Mouse (Mus musculus) kidney, adult 8-10 months (tissue): ENCODE results near the gene Tiam1.

ENCODE experiments used
- DNase-seq, 2 experiments: peaks; one replicate each; pipeline ENCODE4 v3.0.0; 2022

Gene Tiam1

DNA sequence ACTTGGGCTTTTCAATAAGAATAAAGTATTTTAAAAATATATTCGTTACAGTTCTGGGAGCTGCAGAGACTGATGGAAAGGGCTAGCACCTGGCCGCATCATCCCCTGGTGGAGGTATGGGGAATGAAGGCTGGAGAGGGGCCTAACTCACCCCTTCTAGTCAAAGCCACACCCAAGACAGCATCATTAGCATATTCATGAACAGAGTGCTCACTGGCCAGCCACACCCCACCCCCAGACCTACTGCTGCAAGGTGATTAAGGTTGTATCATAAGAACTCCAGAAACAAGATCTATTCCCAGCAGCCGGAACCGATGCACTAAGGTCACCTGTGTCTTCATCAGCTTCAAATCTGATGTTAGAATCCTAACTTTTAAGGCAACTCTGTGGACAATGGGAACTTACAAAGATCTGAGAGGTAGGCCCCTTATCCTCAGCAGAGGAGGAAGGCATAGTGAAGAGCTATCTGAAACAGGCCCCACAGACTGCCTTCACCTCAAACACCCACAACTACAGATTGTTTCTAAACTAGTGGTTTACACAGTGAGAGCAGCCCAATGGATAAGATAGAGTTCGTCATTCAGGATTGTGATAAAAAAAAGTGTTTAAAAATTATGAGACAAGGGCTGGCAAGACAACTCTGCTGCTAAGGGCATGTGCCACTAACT, 153.1 kb downstream of the Tiam1 start:
- no peak for DNase-seq

DNA sequence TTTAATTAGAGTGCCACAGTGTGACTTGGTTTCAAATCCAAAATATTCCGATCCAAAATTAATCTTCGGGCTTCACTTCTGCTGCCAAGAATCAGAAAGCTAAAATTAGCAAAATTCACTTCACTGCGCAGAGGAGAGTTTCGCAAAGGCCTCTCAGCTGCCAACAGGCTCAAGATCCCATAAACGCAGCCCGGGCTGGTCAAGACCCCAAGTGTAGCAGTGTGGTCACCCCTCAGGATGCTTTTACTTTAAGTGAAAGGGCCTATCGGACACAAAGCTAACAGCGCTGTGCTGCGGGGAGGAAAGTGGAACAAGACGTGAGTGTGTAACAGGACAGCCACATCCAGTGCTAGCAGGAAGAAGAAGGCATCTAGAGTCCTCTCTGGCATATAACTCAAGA, 153.8 kb downstream of the Tiam1 start:
- no peak for DNase-seq

GRCm38 (mm10) chr16:89986672-89987362, 156.8 kb downstream of the Tiam1 start:
- no peak for DNase-seq

- no peak for DNase-seq
These were observed 157.7 kb downstream of the Tiam1 start for GRCm38 (mm10) chr16:89985702-89986481.

GRCm38 (mm10) chr16:89980075-89980744, 163.4 kb downstream of the Tiam1 start:
- DNase-seq = no peak

GRCm38 (mm10) chr16:89975441-89975840, 168.1 kb downstream of the Tiam1 start:
- no peak for DNase-seq

- no peak for DNase-seq
These were observed 169.5 kb downstream of the Tiam1 start for GRCm38 (mm10) chr16:89973814-89974712.

GRCm38 (mm10) chr16:89972854-89973487, 170.6 kb downstream of the Tiam1 start:
- no peak for DNase-seq

GRCm38 (mm10) chr16:89972018-89972417, 171.6 kb downstream of the Tiam1 start:
- no peak for DNase-seq

GRCm38 (mm10) chr16:89968058-89968457, 175.5 kb downstream of the Tiam1 start:
- no peak for DNase-seq

- peak; percentile 24 to 53 for DNase-seq
These were observed 180.7 kb downstream of the Tiam1 start for GRCm38 (mm10) chr16:89962876-89963275.

GRCm38 (mm10) chr16:89960904-89961303, 182.7 kb downstream of the Tiam1 start:
- no peak for DNase-seq

DNA sequence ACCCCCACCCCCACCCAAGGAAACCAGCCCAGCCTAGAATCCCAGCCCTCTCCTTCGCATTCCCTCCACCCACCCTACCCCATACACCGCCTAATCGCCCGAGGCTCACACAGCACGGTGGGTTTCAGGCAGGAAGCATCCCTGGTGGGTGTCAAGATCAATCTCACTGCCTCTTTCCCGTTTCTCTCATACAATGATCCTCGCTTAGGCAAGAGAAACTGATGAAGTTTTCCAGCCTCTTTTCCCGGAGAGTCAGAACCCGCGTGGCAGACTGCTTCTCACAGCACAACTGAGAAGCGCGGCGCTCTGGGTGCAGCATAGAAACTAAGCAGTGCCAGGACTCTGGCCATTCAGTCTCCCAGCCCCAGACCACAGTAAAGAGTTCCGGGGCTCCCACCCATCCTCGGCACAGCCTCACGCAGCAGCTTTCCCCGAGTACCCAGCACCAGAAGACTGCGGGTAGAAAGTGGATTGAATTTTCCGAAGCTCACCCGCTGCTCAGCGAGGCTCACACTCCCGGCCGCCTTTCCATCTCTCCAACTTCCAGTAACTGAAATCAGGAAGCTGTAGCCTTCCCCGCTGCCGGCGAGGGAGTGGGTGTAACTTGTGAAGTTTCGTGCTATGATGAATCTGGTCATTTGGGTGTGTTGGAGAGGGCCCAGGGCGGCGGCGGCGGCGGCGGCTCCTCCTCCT, 183.2 kb downstream of the Tiam1 start:
- DNase-seq = peak in 1 of 2 experiments; percentile 13

DNA sequence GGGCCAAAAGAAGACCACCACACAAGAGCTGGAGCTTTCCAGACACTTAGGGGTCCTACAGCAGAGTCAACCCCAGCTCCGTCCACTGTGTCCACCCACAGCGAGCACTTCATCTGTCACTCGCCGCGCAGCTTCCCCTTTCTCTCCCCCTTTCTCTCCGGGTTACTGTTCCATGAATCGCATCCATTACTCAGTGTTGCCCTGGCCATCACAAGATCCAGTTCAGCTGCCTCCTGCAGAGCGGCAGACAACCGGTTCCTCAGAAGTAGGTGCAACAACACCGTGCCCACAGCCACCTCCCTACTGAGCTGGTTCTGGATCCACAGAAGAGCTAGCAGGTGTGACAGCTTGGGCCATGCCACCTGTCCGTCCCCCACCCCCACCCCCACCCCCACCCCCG, 184.6 kb downstream of the Tiam1 start:
- DNase-seq = no peak

DNA sequence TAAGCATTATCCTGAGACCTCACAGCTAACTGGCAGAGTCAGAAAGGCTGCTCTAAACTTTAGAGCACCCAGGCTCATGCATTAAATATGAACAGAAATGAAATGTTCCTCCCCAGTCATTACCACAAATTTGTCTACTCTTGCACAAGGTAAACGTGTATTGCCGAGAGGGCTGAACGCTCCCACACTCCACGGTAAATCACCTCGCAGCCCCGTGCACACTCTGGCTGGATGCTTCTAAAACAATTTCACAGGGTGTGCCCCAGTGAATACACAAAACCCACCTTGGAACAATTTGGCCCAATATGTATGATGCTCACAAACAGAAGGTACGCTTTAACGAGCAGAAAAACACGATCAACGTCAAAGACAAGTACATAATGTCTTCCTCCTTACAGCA, 185.5 kb downstream of the Tiam1 start:
- no peak for DNase-seq

DNA sequence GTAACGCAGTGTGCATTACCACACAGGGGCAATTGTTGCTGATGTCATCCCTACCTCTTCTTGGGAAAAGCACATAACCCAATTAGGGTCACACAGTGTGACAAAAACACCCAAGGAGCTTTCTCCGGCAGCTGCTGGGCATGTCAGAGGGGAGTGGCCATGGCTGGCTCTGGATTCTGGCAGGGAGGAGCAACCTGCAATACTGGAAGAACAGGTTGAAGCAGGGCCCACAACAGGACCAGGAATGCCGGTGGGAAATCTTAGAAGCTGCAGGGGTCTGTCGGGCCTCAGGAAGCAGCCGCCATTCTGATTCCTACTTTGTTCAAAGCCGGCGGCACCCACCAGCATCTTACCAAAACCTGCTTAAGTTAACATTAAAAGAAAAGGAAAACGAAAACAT, 189.0 kb downstream of the Tiam1 start:
- DNase-seq = no peak

DNA sequence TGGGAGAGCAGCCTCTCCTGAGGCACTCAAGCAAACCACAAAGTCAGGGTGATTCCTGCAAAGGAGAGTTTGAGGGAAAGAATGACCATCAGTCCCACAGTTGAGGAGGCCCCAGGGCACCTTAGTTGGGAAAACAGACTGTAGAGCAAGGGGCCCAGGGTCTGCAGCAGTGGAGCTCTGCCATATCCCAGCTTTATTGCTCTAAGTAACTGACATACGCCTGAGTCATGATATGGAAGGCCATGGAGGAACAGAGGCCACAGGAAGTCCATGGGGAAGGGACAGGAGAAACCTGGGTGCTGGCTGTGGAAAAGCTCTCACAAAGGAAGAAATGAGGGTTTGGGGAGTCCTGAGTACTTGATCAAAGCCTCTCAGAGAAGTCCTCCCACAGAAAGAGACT, 189.5 kb downstream of the Tiam1 start:
- no peak for DNase-seq

DNA sequence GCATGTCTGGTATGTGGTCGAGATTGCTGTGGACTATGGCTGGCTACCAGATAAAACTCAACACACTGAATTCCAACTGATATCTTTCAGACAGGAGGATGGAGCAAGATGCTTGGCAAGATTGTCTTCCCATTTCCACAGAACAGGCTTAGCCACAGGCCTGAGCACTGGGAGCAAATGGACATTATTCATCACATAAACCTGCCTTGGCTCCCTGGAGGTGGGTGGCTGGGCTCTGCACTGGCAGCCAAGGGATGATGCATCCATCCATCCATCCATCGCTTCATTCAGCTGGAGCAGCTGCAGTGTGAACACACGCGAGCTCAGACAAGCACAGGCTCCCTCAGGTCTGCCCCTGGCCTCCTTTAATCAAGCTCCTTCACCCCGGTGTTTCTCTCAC, 190.7 kb downstream of the Tiam1 start:
- DNase-seq = no peak

- no peak for DNase-seq
These were observed 192.8 kb downstream of the Tiam1 start for GRCm38 (mm10) chr16:89950754-89951153.

DNA sequence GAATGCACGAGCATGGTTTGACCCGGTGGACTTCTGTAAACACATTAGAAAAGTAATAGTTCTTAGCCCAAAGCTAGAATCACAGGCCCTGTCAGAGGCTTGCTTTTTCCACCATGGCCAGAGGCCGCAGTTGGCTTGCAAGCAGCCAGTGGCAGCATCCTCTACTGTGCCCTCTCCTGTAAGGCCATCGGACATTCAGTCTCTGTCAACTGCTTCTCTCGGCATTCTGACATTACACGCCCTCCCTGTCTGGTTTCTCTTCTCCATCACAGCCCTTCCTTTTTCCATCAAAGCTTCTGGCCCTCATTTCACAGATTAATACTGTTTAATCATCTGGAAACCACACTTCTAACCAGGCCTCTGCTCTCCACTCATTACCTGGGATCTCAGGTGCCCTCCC, 193.3 kb downstream of the Tiam1 start:
- DNase-seq = no peak

- DNase-seq = no peak
These were observed 195.5 kb downstream of the Tiam1 start for GRCm38 (mm10) chr16:89948040-89948439.
